Mouse (Mus musculus): ENCODE measurements around the gene Ppp1r9a. TPM values are rescaled to one million over a fixed set of nuclear protein-coding genes. Genes with fewer than 3 reads are reported as not detected.

The Ppp1r9a gene
- polyA plus RNA-seq, 1 experiment from 2014 or later, result 3.8 TPM

GRCm38 (mm10) chr6:5075680-5076079 lies 173.0 kb downstream of the Ppp1r9a start:
- no peak overlapping the region for H3K27ac ChIP-seq (ENCODE audit: low read length)
- H3K27me3 ChIP-seq (ENCODE audit: control insufficient read depth, insufficient read depth, low read depth, low read length), result no peaks in the 10 kb centered on the region
- 76% methylated on average over 7 of the region's 7 CpGs for WGBS (ENCODE audit: insufficient replicate concordance)
- no peak overlapping the region for H3K4me2 ChIP-seq (ENCODE audit: low read depth, low read length)
- no peaks in the 10 kb centered on the region for H3K9me3 ChIP-seq (replicated peaks; ENCODE audit: control insufficient read depth, low read length)
- ATAC-seq (ENCODE audit: low read depth), result no peak
- H3K36me3 ChIP-seq (ENCODE audit: control insufficient read depth, insufficient read depth), result no peaks in the 10 kb centered on the region
- no peak overlapping the region for H3K9ac ChIP-seq (ENCODE audit: low read depth, low read length)
- H3K4me1 ChIP-seq (ENCODE audit: control insufficient read depth, low read depth, low read length), result no peaks in the 10 kb centered on the region; the same call in 1 of the 2 replicates
- H3K4me3 ChIP-seq (ENCODE audit: low read depth, low read length), result no peak overlapping the region

GRCm38 (mm10) chr6:5078009-5078408 lies 175.3 kb downstream of the Ppp1r9a start:
- no peak for ATAC-seq (ENCODE audit: low read depth)
- Histone ChIP-seq H3K27me3 (ENCODE audit: control insufficient read depth, insufficient read depth, low read depth, low read length) (no peaks in the 10 kb centered on the region), H3K4me1 (ENCODE audit: control insufficient read depth, low read depth, low read length) (no peaks in the 10 kb centered on the region; the same call in 1 of the 2 replicates), H3K27ac (ENCODE audit: low read length) (no peak overlapping the region), H3K36me3 (ENCODE audit: control insufficient read depth, insufficient read depth) (no peaks in the 10 kb centered on the region), H3K9me3 (replicated peaks; ENCODE audit: control insufficient read depth, low read length) (no peaks in the 10 kb centered on the region), H3K4me3 (ENCODE audit: low read depth, low read length) (no peak overlapping the region), H3K4me2 (ENCODE audit: low read depth, low read length) (no peak overlapping the region), H3K9ac (ENCODE audit: low read depth, low read length) (no peak overlapping the region)
- WGBS (ENCODE audit: insufficient replicate concordance), result 64% methylated on average over 2 of the region's 2 CpGs

- H3K27ac ChIP-seq (ENCODE audit: low read length), result no peak overlapping the region
- no peaks in the 10 kb centered on the region for H3K9me3 ChIP-seq (replicated peaks; ENCODE audit: control insufficient read depth, low read length)
- H3K9ac ChIP-seq (ENCODE audit: low read depth, low read length), result no peak overlapping the region
- H3K36me3 ChIP-seq (ENCODE audit: control insufficient read depth, insufficient read depth), result no peaks in the 10 kb centered on the region
- H3K4me1 ChIP-seq (ENCODE audit: control insufficient read depth, low read depth, low read length), result no peaks in the 10 kb centered on the region; the same call in 1 of the 2 replicates
- H3K4me3 ChIP-seq (ENCODE audit: low read depth, low read length), result no peak overlapping the region
- H3K4me2 ChIP-seq (ENCODE audit: low read depth, low read length), result no peak overlapping the region
- H3K27me3 ChIP-seq (ENCODE audit: control insufficient read depth, insufficient read depth, low read depth, low read length), result no peaks in the 10 kb centered on the region
- WGBS (ENCODE audit: insufficient replicate concordance), result 43% methylated on average over 1 of the region's 1 CpGs
- peak; percentile 83 for ATAC-seq (ENCODE audit: low read depth)
These were observed 176.4 kb downstream of the Ppp1r9a start for GRCm38 (mm10) chr6:5079108-5079507.

- no peak overlapping the region for H3K9ac ChIP-seq (ENCODE audit: low read depth, low read length)
- no peak overlapping the region for H3K4me2 ChIP-seq (ENCODE audit: low read depth, low read length)
- ATAC-seq (ENCODE audit: low read depth), result no peak
- 77% methylated on average over 5 of the region's 5 CpGs for WGBS (ENCODE audit: insufficient replicate concordance)
- H3K4me1 ChIP-seq (ENCODE audit: control insufficient read depth, low read depth, low read length), result no peaks in the 10 kb centered on the region; the same call in 1 of the 2 replicates
- no peaks in the 10 kb centered on the region for H3K36me3 ChIP-seq (ENCODE audit: control insufficient read depth, insufficient read depth)
- no peaks in the 10 kb centered on the region for H3K9me3 ChIP-seq (replicated peaks; ENCODE audit: control insufficient read depth, low read length)
- no peaks in the 10 kb centered on the region for H3K27me3 ChIP-seq (ENCODE audit: control insufficient read depth, insufficient read depth, low read depth, low read length)
- H3K27ac ChIP-seq (ENCODE audit: low read length), result no peak overlapping the region
- H3K4me3 ChIP-seq (ENCODE audit: low read depth, low read length), result no peak overlapping the region
These were observed 177.4 kb downstream of the Ppp1r9a start for GRCm38 (mm10) chr6:5080094-5080493.

- Histone ChIP-seq H3K9me3 (replicated peaks; ENCODE audit: control insufficient read depth, low read length) (no peaks in the 10 kb centered on the region), H3K4me3 (ENCODE audit: low read depth, low read length) (no peak overlapping the region), H3K27ac (ENCODE audit: low read length) (no peak overlapping the region), H3K9ac (ENCODE audit: low read depth, low read length) (no peak overlapping the region), H3K4me1 (ENCODE audit: control insufficient read depth, low read depth, low read length) (no peaks in the 10 kb centered on the region; the same call in 1 of the 2 replicates), H3K36me3 (ENCODE audit: control insufficient read depth, insufficient read depth) (no peaks in the 10 kb centered on the region), H3K27me3 (ENCODE audit: control insufficient read depth, insufficient read depth, low read depth, low read length) (no peaks in the 10 kb centered on the region), H3K4me2 (ENCODE audit: low read depth, low read length) (no peak overlapping the region)
- 70% methylated on average over 5 of the region's 5 CpGs for WGBS (ENCODE audit: insufficient replicate concordance)
- no peak for ATAC-seq (ENCODE audit: low read depth)
These were observed 177.8 kb downstream of the Ppp1r9a start for GRCm38 (mm10) chr6:5080496-5080895.

- no peaks in the 10 kb centered on the region; the same call in 1 of the 2 replicates for H3K4me1 ChIP-seq (ENCODE audit: control insufficient read depth, low read depth, low read length)
- H3K27ac ChIP-seq (ENCODE audit: low read length), result no peak overlapping the region
- H3K9ac ChIP-seq (ENCODE audit: low read depth, low read length), result no peak overlapping the region
- no peak overlapping the region for H3K4me2 ChIP-seq (ENCODE audit: low read depth, low read length)
- no peak for ATAC-seq (ENCODE audit: low read depth)
- no peaks in the 10 kb centered on the region for H3K9me3 ChIP-seq (replicated peaks; ENCODE audit: control insufficient read depth, low read length)
- no peak overlapping the region for H3K4me3 ChIP-seq (ENCODE audit: low read depth, low read length)
- no peaks in the 10 kb centered on the region for H3K36me3 ChIP-seq (ENCODE audit: control insufficient read depth, insufficient read depth)
- 15% methylated on average over 8 of the region's 8 CpGs for WGBS (ENCODE audit: insufficient replicate concordance)
- H3K27me3 ChIP-seq (ENCODE audit: control insufficient read depth, insufficient read depth, low read depth, low read length), result no peaks in the 10 kb centered on the region
These were observed 178.4 kb downstream of the Ppp1r9a start for GRCm38 (mm10) chr6:5081099-5081498.

- Histone ChIP-seq H3K27me3 (ENCODE audit: control insufficient read depth, insufficient read depth, low read depth, low read length) (no peaks in the 10 kb centered on the region), H3K36me3 (ENCODE audit: control insufficient read depth, insufficient read depth) (no peaks in the 10 kb centered on the region), H3K4me2 (ENCODE audit: low read depth, low read length) (no peak overlapping the region), H3K9me3 (replicated peaks; ENCODE audit: control insufficient read depth, low read length) (no peaks in the 10 kb centered on the region), H3K27ac (ENCODE audit: low read length) (no peak overlapping the region), H3K4me3 (ENCODE audit: low read depth, low read length) (no peak overlapping the region), H3K9ac (ENCODE audit: low read depth, low read length) (no peak overlapping the region), H3K4me1 (ENCODE audit: control insufficient read depth, low read depth, low read length) (no peaks in the 10 kb centered on the region; the same call in 1 of the 2 replicates)
- ATAC-seq (ENCODE audit: low read depth), result no peak
These were observed 179.4 kb downstream of the Ppp1r9a start for GRCm38 (mm10) chr6:5082144-5082543.

GRCm38 (mm10) chr6:5082740-5083139 lies 180.0 kb downstream of the Ppp1r9a start:
- ATAC-seq (ENCODE audit: low read depth), result no peak
- 73% methylated on average over 2 of the region's 2 CpGs for WGBS (ENCODE audit: insufficient replicate concordance)
- no peaks in the 10 kb centered on the region; the same call in 1 of the 2 replicates for H3K4me1 ChIP-seq (ENCODE audit: control insufficient read depth, low read depth, low read length)
- no peaks in the 10 kb centered on the region for H3K27me3 ChIP-seq (ENCODE audit: control insufficient read depth, insufficient read depth, low read depth, low read length)
- no peak overlapping the region for H3K4me3 ChIP-seq (ENCODE audit: low read depth, low read length)
- no peak overlapping the region for H3K4me2 ChIP-seq (ENCODE audit: low read depth, low read length)
- H3K9ac ChIP-seq (ENCODE audit: low read depth, low read length), result no peak overlapping the region
- H3K36me3 ChIP-seq (ENCODE audit: control insufficient read depth, insufficient read depth), result no peaks in the 10 kb centered on the region
- H3K9me3 ChIP-seq (replicated peaks; ENCODE audit: control insufficient read depth, low read length), result no peaks in the 10 kb centered on the region
- no peak overlapping the region for H3K27ac ChIP-seq (ENCODE audit: low read length)

- no peaks in the 10 kb centered on the region for H3K9me3 ChIP-seq (replicated peaks; ENCODE audit: control insufficient read depth, low read length)
- no peaks in the 10 kb centered on the region for H3K36me3 ChIP-seq (ENCODE audit: control insufficient read depth, insufficient read depth)
- H3K4me1 ChIP-seq (ENCODE audit: control insufficient read depth, low read depth, low read length), result no peaks in the 10 kb centered on the region; the same call in 1 of the 2 replicates
- no peak overlapping the region for H3K4me2 ChIP-seq (ENCODE audit: low read depth, low read length)
- no peak overlapping the region for H3K9ac ChIP-seq (ENCODE audit: low read depth, low read length)
- ATAC-seq (ENCODE audit: low read depth), result no peak
- 39% methylated on average over 4 of the region's 4 CpGs for WGBS (ENCODE audit: insufficient replicate concordance)
- H3K27ac ChIP-seq (ENCODE audit: low read length), result no peak overlapping the region
- H3K27me3 ChIP-seq (ENCODE audit: control insufficient read depth, insufficient read depth, low read depth, low read length), result no peaks in the 10 kb centered on the region
- no peak overlapping the region for H3K4me3 ChIP-seq (ENCODE audit: low read depth, low read length)
These were observed 181.2 kb downstream of the Ppp1r9a start for GRCm38 (mm10) chr6:5083957-5084356.

All from liver, embryonic 16.5 days (tissue).